Mouse (Mus musculus) midbrain, postnatal 0 days (tissue): ENCODE results near the gene Adam22. TPM values are rescaled to one million over a fixed set of nuclear protein-coding genes. Genes with fewer than 3 reads are reported as not detected.

Experiments used
- ATAC-seq: fragments of 200-750 bp; cut with Nextera tagmentation; 2 replicates; pipeline ENCODE4 v1.8.0; 2017; ENCODE audit warnings: moderate number of reproducible peaks, mild to moderate bottlenecking, moderate TSS enrichment, moderate library complexity; ENCODE audit not compliant: low FRiP score
- DNase-seq: peaks from one replicate; pipeline ENCODE4 v3.0.0-alpha.2; 2015; ENCODE audit warnings: low spot score
- H3K27ac ChIP-seq: fragments of 300-500 bp; sonication (generic); 2 replicates; pipeline ENCODE4 v1.5.1; 2014; ENCODE audit warnings: low read depth, mild to moderate bottlenecking, low read length, mixed read lengths
- H3K27me3 ChIP-seq: fragments of 300-500 bp; sonication (generic); 2 replicates; pipeline ENCODE4 v1.6.1; 2014; ENCODE audit warnings: low read length, control low read depth, mixed read lengths; ENCODE audit not compliant: insufficient read depth
- H3K36me3 ChIP-seq: fragments of 300-500 bp; sonication (generic); 2 replicates; pipeline ENCODE4 v1.6.1; 2014; ENCODE audit warnings: low read length, control low read depth, mixed read lengths; ENCODE audit not compliant: insufficient read depth
- H3K4me1 ChIP-seq: fragments of 300-500 bp; sonication (generic); 2 replicates; pipeline ENCODE4 v1.6.1; 2014; ENCODE audit warnings: mild to moderate bottlenecking, control low read depth, antibody characterized with exemption, low read length, mixed read lengths; ENCODE audit not compliant: insufficient read depth
- H3K4me2 ChIP-seq: fragments of 300-500 bp; sonication (generic); 2 replicates; pipeline ENCODE4 v1.6.1; 2014; ENCODE audit warnings: low read depth, mild to moderate bottlenecking, low read length, mixed read lengths; ENCODE audit not compliant: poor library complexity, severe bottlenecking
- H3K4me3 ChIP-seq: fragments of 300-500 bp; sonication (generic); 2 replicates; pipeline ENCODE4 v1.5.1; 2014; ENCODE audit warnings: low read depth, mild to moderate bottlenecking, low read length, moderate library complexity
- H3K9ac ChIP-seq: fragments of 300-500 bp; sonication (generic); replicated peaks from 2 replicates; pipeline ENCODE4 v1.6.1; 2014; ENCODE audit warnings: mild to moderate bottlenecking, low read length, moderate library complexity, mixed read lengths; ENCODE audit not compliant: poor library complexity, severe bottlenecking
- H3K9me3 ChIP-seq: fragments of 300-500 bp; sonication (generic); 2 replicates; pipeline ENCODE4 v1.6.1; 2016; ENCODE audit warnings: low read length, control low read depth
- CTCF ChIP-seq: IDR thresholded peaks from 2 replicates; pipeline ENCODE4 v1.5.1; 2016; ENCODE audit warnings: antibody characterized with exemption, mild to moderate bottlenecking
- WGBS: fragments of 180-500 bp; shearing (Covaris S2); extraction: QIAGEN DNeasy Blood & Tissue Kit; methylation state at CpG from one replicate; pipeline ENCODE4 v1.1.7; 2014; 5-methylcytosine and 5-hydroxymethylcytosine counted together
- polyA plus RNA-seq: library from polyadenylated mRNA; unstranded; fragments of >200 nt; fragmentation: Nextera tagmentation; extraction: Ambion mirVana; gene quantifications from 2 replicates; pipeline ENCODE4 v1.2.1, GENCODE M21; 2015
- total RNA-seq: library from RNA; depleted of rRNA; stranded (reverse); fragments of >200 nt; gene quantifications from 2 replicates; pipeline ENCODE4 v1.2.3, GENCODE M21; 2014

Gene Adam22
- total and polyA plus RNA-seq, 2 experiments from 2014 or later, result 47.9 to 92.6 TPM

- ATAC-seq (no peak), DNase-seq (no peak)
- WGBS, result 95% methylated on average over 5 of the region's 5 CpGs
- Histone ChIP-seq H3K27me3 (no peaks in the 10 kb centered on the region), H3K27ac (no peak overlapping the region), H3K9me3 (no peaks in the 10 kb centered on the region), H3K4me2 (no peak overlapping the region), H3K36me3 (peaks cover 2% of the 10 kb centered on the region; the same call in 1 of the 2 replicates), H3K9ac (no peak overlapping the region), H3K4me1 (no peaks in the 10 kb centered on the region), H3K4me3 (no peak overlapping the region)
- TF ChIP-seq CTCF, result no peak
These were observed 255.7 kb downstream of the Adam22 start for GRCm38 (mm10) chr5:8112246-8112645.

GRCm38 (mm10) chr5:8111691-8112090 is 256.3 kb downstream of the Adam22 start:
- no peak overlapping the region for H3K27ac ChIP-seq
- no peaks in the 10 kb centered on the region for H3K27me3 ChIP-seq
- no peak for ATAC-seq
- no peaks in the 10 kb centered on the region for H3K4me1 ChIP-seq
- no peak for TF ChIP-seq CTCF
- DNase-seq, result no peak
- H3K4me3 ChIP-seq, result no peak overlapping the region
- H3K36me3 ChIP-seq, result peaks cover 2% of the 10 kb centered on the region; the same call in 1 of the 2 replicates
- no peak overlapping the region for H3K4me2 ChIP-seq
- H3K9ac ChIP-seq, result no peak overlapping the region
- H3K9me3 ChIP-seq, result no peaks in the 10 kb centered on the region
- 85% methylated on average over 3 of the region's 3 CpGs for WGBS

DNA sequence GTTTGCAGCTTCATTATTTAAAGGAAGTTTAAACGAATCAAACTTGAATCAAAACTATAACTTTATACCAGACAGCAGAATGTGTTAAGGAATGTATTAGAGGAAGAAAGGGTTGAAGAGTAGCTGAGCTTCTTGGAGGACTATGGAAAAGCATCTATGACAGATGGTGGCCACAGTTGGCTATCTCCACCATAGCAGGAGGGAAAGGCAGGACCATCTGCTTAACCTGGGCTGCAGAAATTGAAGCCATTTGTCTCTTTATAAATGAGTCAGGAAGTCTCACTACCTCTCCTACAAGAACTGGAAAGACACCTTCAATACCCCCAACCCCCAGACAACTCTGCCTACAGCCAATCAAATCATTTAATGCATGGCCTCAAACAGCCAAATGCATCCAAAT is 272.3 kb downstream of the Adam22 start:
- no peak for ATAC-seq
- Histone ChIP-seq H3K27me3 (no peaks in the 10 kb centered on the region), H3K4me3 (no peak overlapping the region), H3K4me1 (no peaks in the 10 kb centered on the region), H3K36me3 (0 out of 2 replicates have a peak, but pooled peaks cover 5% of the 10 kb centered on the region), H3K9ac (no peak overlapping the region), H3K9me3 (no peaks in the 10 kb centered on the region), H3K27ac (no peak overlapping the region), H3K4me2 (no peak overlapping the region)
- no peak for TF ChIP-seq CTCF
- 92% methylated on average over 1 of the region's 1 CpGs for WGBS
- peak; percentile 60 for DNase-seq

DNA sequence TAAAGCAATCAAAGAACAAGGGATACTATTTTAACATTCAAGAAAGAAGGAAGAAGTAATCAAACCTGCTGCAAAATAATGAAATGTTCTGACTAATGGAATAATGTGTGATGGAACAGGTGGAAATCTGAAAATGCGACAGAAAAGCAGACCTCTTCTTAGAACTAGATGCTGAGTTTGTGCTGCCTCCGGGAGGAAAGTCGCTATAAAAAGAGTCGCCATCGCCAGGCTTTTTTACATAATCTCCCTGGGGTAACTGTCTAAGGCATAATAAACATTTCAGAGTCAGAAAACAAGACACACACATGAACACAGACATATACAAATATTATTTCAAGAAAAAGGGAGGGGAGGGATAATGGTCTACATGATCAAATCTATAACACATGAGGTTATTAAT is 273.0 kb downstream of the Adam22 start:
- no peaks in the 10 kb centered on the region for H3K27me3 ChIP-seq
- no peak for DNase-seq
- H3K27ac ChIP-seq, result no peak overlapping the region
- H3K4me2 ChIP-seq, result no peak overlapping the region
- H3K4me3 ChIP-seq, result no peak overlapping the region
- 62% methylated on average over 5 of the region's 5 CpGs for WGBS
- H3K9me3 ChIP-seq, result no peaks in the 10 kb centered on the region
- H3K9ac ChIP-seq, result no peak overlapping the region
- H3K4me1 ChIP-seq, result no peaks in the 10 kb centered on the region
- 0 out of 2 replicates have a peak, but pooled peaks cover 5% of the 10 kb centered on the region for H3K36me3 ChIP-seq
- no peak for TF ChIP-seq CTCF
- ATAC-seq, result no peak

DNA sequence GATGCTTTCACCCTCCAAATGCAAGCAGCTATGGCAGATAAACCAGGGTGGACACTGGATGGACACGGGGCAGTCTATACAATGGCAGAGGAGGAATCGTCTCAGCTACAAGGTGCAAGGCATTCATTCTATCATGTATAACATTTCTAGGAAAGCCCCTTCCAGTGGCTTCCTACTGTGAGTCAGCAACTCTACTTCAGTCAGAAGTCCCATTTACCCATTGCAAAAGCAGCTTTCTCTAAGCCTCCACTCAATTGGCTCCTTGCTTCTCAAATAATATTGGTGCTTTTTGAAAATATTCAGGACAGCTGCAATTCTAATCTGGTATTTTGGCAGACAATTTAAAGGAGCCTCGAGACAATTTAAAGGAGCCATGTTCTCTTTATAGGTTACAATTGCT is 279.8 kb downstream of the Adam22 start:
- peaks cover 5% of the 10 kb centered on the region; the same call in 1 of the 2 replicates for H3K36me3 ChIP-seq
- H3K4me1 ChIP-seq, result no peaks in the 10 kb centered on the region
- 82% methylated on average over 3 of the region's 3 CpGs for WGBS
- no peak overlapping the region for H3K4me2 ChIP-seq
- no peak for ATAC-seq
- no peak overlapping the region for H3K9ac ChIP-seq
- no peak overlapping the region for H3K4me3 ChIP-seq
- H3K9me3 ChIP-seq, result no peaks in the 10 kb centered on the region
- TF ChIP-seq CTCF, result no peak
- H3K27me3 ChIP-seq, result no peaks in the 10 kb centered on the region
- no peak for DNase-seq
- H3K27ac ChIP-seq, result no peak overlapping the region

DNA sequence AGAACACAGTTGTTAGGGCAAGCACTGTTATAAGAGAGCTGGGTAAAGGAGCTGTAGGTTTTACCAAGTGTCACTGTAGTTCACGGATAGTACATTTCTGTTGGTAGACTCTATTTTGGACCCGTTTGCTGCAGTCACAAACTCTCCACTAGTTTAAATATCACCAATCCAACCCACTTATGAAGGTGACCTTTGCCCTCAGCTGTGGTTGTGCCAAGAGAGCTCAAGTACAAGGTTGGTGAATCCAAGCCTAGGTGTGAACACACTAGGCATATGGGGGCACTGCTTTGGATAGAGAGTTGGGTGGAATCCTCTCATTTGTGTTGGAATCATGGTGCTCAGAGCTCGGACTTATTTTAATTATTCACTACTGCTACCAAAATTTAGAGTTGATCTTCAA is 282.3 kb downstream of the Adam22 start:
- Histone ChIP-seq H3K36me3 (no peaks in the 10 kb centered on the region; the same call in 1 of the 2 replicates), H3K9ac (no peak overlapping the region), H3K9me3 (no peaks in the 10 kb centered on the region), H3K27me3 (no peaks in the 10 kb centered on the region), H3K4me3 (no peak overlapping the region), H3K4me2 (no peak overlapping the region), H3K4me1 (no peaks in the 10 kb centered on the region), H3K27ac (no peak overlapping the region)
- TF ChIP-seq CTCF, result no peak
- ATAC-seq (no peak), DNase-seq (no peak)
- WGBS, result 93% methylated on average over 3 of the region's 3 CpGs
